Mouse (Mus musculus) neural tube, embryonic 14.5 days (tissue): Measurements from ENCODE around the gene Zfp800. TPM values are rescaled to one million over a fixed set of nuclear protein-coding genes. Genes with fewer than 3 reads are reported as not detected.

Experiments used
- ATAC-seq: fragments of 200-750 bp; cut with Nextera tagmentation; 2 replicates; pipeline ENCODE4 v1.8.0; 2017; ENCODE audit warnings: low read depth, mild to moderate bottlenecking, moderate TSS enrichment, moderate library complexity
- H3K27ac ChIP-seq: fragments of 300-500 bp; sonication (generic); 2 replicates; pipeline ENCODE4 v1.5.1; 2014; ENCODE audit warnings: low read depth, mild to moderate bottlenecking, control low read depth, low read length, moderate library complexity, mixed read lengths
- H3K27me3 ChIP-seq: fragments of 300-500 bp; sonication (generic); 2 replicates; pipeline ENCODE4 v1.6.1; 2014; ENCODE audit warnings: low read length; ENCODE audit not compliant: control insufficient read depth, insufficient read depth
- H3K36me3 ChIP-seq: fragments of 300-500 bp; sonication (generic); 2 replicates; pipeline ENCODE4 v1.6.1; 2014; ENCODE audit warnings: low read length, mixed read lengths; ENCODE audit not compliant: control insufficient read depth, insufficient read depth
- H3K4me1 ChIP-seq: fragments of 300-500 bp; sonication (generic); 2 replicates; pipeline ENCODE4 v1.6.1; 2014; ENCODE audit warnings: low read length; ENCODE audit not compliant: control insufficient read depth, insufficient read depth
- H3K4me2 ChIP-seq: fragments of 300-500 bp; sonication (generic); 2 replicates; pipeline ENCODE4 v1.6.1; 2014; ENCODE audit warnings: mild to moderate bottlenecking, low read depth, low read length, control low read depth
- H3K4me3 ChIP-seq: fragments of 300-500 bp; sonication (generic); 2 replicates; pipeline ENCODE4 v1.5.1; 2014; ENCODE audit warnings: low read depth, low read length, control low read depth, mixed read lengths
- H3K9ac ChIP-seq: fragments of 300-500 bp; sonication (generic); replicated peaks from 2 replicates; pipeline ENCODE4 v1.6.1; 2014; ENCODE audit warnings: low read depth, mild to moderate bottlenecking, control low read depth, low read length, mixed read lengths
- H3K9me3 ChIP-seq: fragments of 300-500 bp; sonication (generic); 2 replicates; pipeline ENCODE4 v1.6.1; 2016; ENCODE audit warnings: low read length; ENCODE audit not compliant: control insufficient read depth
- whole genome bisulfite sequencing: fragments of 180-500 bp; shearing (Covaris S2); extraction: QIAGEN DNeasy Blood & Tissue Kit; methylation state at CpG from one replicate; pipeline ENCODE4 v1.1.7; 2014; 5-methylcytosine and 5-hydroxymethylcytosine counted together
- polyA plus RNA-seq: library from polyadenylated mRNA; unstranded; fragments of >200 nt; fragmentation: Nextera tagmentation; extraction: Ambion mirVana; gene quantifications from 2 replicates; pipeline ENCODE4 v1.2.1, GENCODE M21; 2014

The Zfp800 gene
- polyA plus RNA-seq, 1 experiment from 2014 or later: 27.0 TPM

GRCm38 (mm10) chr6:28369966-28370683, 27.7 kb downstream of the Zfp800 start:
- no peaks in the 10 kb centered on the region for H3K36me3 ChIP-seq
- no peaks in the 10 kb centered on the region for H3K4me1 ChIP-seq
- no peaks in the 10 kb centered on the region for H3K27me3 ChIP-seq
- no peak overlapping the region for H3K27ac ChIP-seq
- WGBS: 68% methylated on average over 6 of the region's 6 CpGs
- H3K9ac ChIP-seq: no peak overlapping the region
- no peak overlapping the region for H3K4me3 ChIP-seq
- no peak for ATAC-seq
- H3K4me2 ChIP-seq: no peak overlapping the region
- no peaks in the 10 kb centered on the region for H3K9me3 ChIP-seq

GRCm38 (mm10) chr6:28367575-28367974, 30.2 kb downstream of the Zfp800 start:
- ATAC-seq: no peak
- H3K9me3 ChIP-seq: no peaks in the 10 kb centered on the region
- H3K4me1 ChIP-seq: no peaks in the 10 kb centered on the region
- no peaks in the 10 kb centered on the region for H3K36me3 ChIP-seq
- 93% methylated on average over 9 of the region's 9 CpGs for WGBS
- H3K27ac ChIP-seq: no peak overlapping the region
- H3K9ac ChIP-seq: no peak overlapping the region
- no peak overlapping the region for H3K4me3 ChIP-seq
- no peaks in the 10 kb centered on the region for H3K27me3 ChIP-seq
- no peak overlapping the region for H3K4me2 ChIP-seq

GRCm38 (mm10) chr6:28351066-28351465, 46.7 kb downstream of the Zfp800 start:
- WGBS: 57% methylated on average over 3 of the region's 3 CpGs
- no peak for ATAC-seq

GRCm38 (mm10) chr6:28345677-28346076, 52.1 kb downstream of the Zfp800 start:
- ATAC-seq: no peak
- Histone ChIP-seq H3K4me3 (no peak overlapping the region), H3K27ac (no peak overlapping the region), H3K27me3 (no peaks in the 10 kb centered on the region), H3K4me2 (no peak overlapping the region), H3K9me3 (no peaks in the 10 kb centered on the region), H3K36me3 (no peaks in the 10 kb centered on the region), H3K9ac (no peak overlapping the region), H3K4me1 (no peaks in the 10 kb centered on the region)

More at GRCm38 (mm10) chr6:28351066-28351465, 46.7 kb downstream of the Zfp800 start:
- Histone ChIP-seq H3K27me3 (no peaks in the 10 kb centered on the region), H3K27ac (no peak overlapping the region), H3K9ac (no peak overlapping the region), H3K36me3 (no peaks in the 10 kb centered on the region), H3K4me1 (no peaks in the 10 kb centered on the region), H3K4me3 (no peak overlapping the region), H3K4me2 (no peak overlapping the region), H3K9me3 (no peaks in the 10 kb centered on the region)

GRCm38 (mm10) chr6:28345181-28345580, 52.6 kb downstream of the Zfp800 start:
- no peaks in the 10 kb centered on the region for H3K4me1 ChIP-seq
- no peaks in the 10 kb centered on the region for H3K27me3 ChIP-seq
- no peak for ATAC-seq
- H3K27ac ChIP-seq: no peak overlapping the region
- no peaks in the 10 kb centered on the region for H3K9me3 ChIP-seq
- no peak overlapping the region for H3K4me2 ChIP-seq
- no peaks in the 10 kb centered on the region for H3K36me3 ChIP-seq
- no peak overlapping the region for H3K9ac ChIP-seq
- H3K4me3 ChIP-seq: no peak overlapping the region
- WGBS: 37% methylated on average over 7 of the region's 7 CpGs

GRCm38 (mm10) chr6:28342863-28343262, 54.9 kb downstream of the Zfp800 start:
- Histone ChIP-seq H3K4me3 (no peak overlapping the region), H3K27ac (no peak overlapping the region), H3K27me3 (no peaks in the 10 kb centered on the region), H3K9ac (no peak overlapping the region), H3K9me3 (no peaks in the 10 kb centered on the region), H3K4me1 (no peaks in the 10 kb centered on the region), H3K36me3 (no peaks in the 10 kb centered on the region), H3K4me2 (no peak overlapping the region)
- no peak for ATAC-seq
- WGBS: 86% methylated on average over 5 of the region's 5 CpGs

GRCm38 (mm10) chr6:28341174-28341573, 56.6 kb downstream of the Zfp800 start:
- Histone ChIP-seq H3K4me3 (no peak overlapping the region), H3K4me1 (no peaks in the 10 kb centered on the region), H3K27me3 (no peaks in the 10 kb centered on the region), H3K9ac (no peak overlapping the region), H3K4me2 (no peak overlapping the region), H3K9me3 (no peaks in the 10 kb centered on the region), H3K36me3 (no peaks in the 10 kb centered on the region), H3K27ac (no peak overlapping the region)
- WGBS: 94% methylated on average over 4 of the region's 4 CpGs
- ATAC-seq: no peak

- Histone ChIP-seq H3K4me3 (no peak overlapping the region), H3K4me2 (no peak overlapping the region), H3K9ac (no peak overlapping the region), H3K36me3 (no peaks in the 10 kb centered on the region), H3K4me1 (no peaks in the 10 kb centered on the region), H3K27ac (no peak overlapping the region), H3K27me3 (no peaks in the 10 kb centered on the region), H3K9me3 (no peaks in the 10 kb centered on the region)
- no peak for ATAC-seq
- WGBS: 89% methylated on average over 5 of the region's 5 CpGs
Observed at GRCm38 (mm10) chr6:28339410-28339809, 58.4 kb downstream of the Zfp800 start.

GRCm38 (mm10) chr6:28333696-28334095, 64.1 kb downstream of the Zfp800 start:
- Histone ChIP-seq H3K9ac (no peak overlapping the region), H3K9me3 (no peaks in the 10 kb centered on the region), H3K27ac (no peak overlapping the region), H3K36me3 (no peaks in the 10 kb centered on the region), H3K4me3 (no peak overlapping the region), H3K4me1 (no peaks in the 10 kb centered on the region), H3K4me2 (no peak overlapping the region), H3K27me3 (no peaks in the 10 kb centered on the region)
- ATAC-seq: no peak
- 92% methylated on average over 5 of the region's 5 CpGs for WGBS
